Mouse (Mus musculus) embryo, embryonic 10.5 days (tissue): Measurements from ENCODE around the gene Rhbdd1.

Experiments used
- DNase-seq: peaks from one replicate; pipeline ENCODE4 v3.0.0-alpha.2; 2015; ENCODE audit warnings: low spot score

Rhbdd1 gene

GRCm38 (mm10) chr1:82482371-82482770 is 166.1 kb downstream of the Rhbdd1 start:
- DNase-seq, result no peak

DNA sequence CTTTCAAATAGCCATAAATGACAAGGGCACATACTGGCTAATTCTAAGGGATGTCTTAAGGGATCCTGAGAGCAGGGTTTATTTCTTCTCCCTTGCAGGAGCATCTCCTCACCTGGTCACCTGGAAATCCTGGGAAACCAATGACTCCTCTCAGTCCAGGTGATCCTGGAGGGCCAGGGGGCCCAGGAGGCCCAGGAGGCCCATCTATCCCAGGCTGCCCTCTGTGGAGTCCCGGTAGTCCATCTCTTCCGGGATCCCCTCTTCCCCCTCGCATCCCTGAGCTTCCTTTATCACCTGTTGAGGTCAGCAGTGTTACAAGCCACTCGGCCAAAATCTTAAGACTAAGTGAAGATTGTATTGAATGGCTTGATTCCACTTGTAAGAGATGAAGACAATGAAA is 170.1 kb downstream of the Rhbdd1 start:
- no peak for DNase-seq

DNA sequence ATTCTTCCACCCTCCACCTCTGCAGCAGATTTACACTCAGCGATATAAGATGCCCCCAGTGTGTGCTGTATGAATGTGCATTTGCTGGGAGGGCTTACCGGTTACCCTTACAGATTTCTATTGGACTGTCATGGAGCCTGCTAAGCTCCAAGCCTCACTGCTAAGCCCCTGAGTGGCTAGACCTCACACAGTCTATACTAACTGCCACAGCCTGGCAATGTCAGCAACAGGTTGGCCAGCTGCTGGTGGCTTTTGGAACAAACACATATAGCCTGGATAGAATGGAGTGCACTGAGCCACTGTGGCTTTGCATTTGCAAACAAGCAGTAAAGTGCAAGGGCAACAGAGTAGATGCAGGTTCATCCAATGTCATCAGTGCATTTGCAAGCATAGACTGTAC is 175.7 kb downstream of the Rhbdd1 start:
- DNase-seq, result no peak
